Mouse (Mus musculus) G1E-ER4 (cell line): Measurements from ENCODE around the gene Ripk4. TPM values are rescaled to one million over a fixed set of nuclear protein-coding genes. Genes with fewer than 3 reads are reported as not detected.

ENCODE experiments used
- GATA1 ChIP-seq: IDR thresholded peaks from one replicate; pipeline ENCODE4 v1.8.0; 2012; ENCODE audit warnings: low read length, inconsistent platforms
- polyA plus RNA-seq: library from polyadenylated mRNA; stranded (reverse); fragments of >175 nt; gene quantifications from 2 replicates; pipeline ENCODE4 v1.2.3, GENCODE M21; 2012

Gene Ripk4
- polyA plus RNA-seq, 1 experiment, result not detected

GRCm38 (mm10) chr16:97756460-97756859 is 7.1 kb downstream of the Ripk4 start:
- TF ChIP-seq GATA1, result no peak

GRCm38 (mm10) chr16:97752316-97752941 is 11.2 kb downstream of the Ripk4 start:
- TF ChIP-seq GATA1, result no peak

GRCm38 (mm10) chr16:97751884-97752283 is 11.7 kb downstream of the Ripk4 start:
- no peak for TF ChIP-seq GATA1

GRCm38 (mm10) chr16:97748421-97748820 is 15.2 kb downstream of the Ripk4 start:
- no peak for TF ChIP-seq GATA1

GRCm38 (mm10) chr16:97738030-97738429 is 25.6 kb downstream of the Ripk4 start:
- no peak for TF ChIP-seq GATA1

GRCm38 (mm10) chr16:97736562-97736961 is 27.0 kb downstream of the Ripk4 start:
- no peak for TF ChIP-seq GATA1

GRCm38 (mm10) chr16:97734760-97735322 is 28.7 kb downstream of the Ripk4 start:
- TF ChIP-seq GATA1, result no peak

- no peak for TF ChIP-seq GATA1
Measured at GRCm38 (mm10) chr16:97733599-97733998, 30.0 kb downstream of the Ripk4 start.

GRCm38 (mm10) chr16:97730321-97730720 is 33.3 kb downstream of the Ripk4 start:
- no peak for TF ChIP-seq GATA1

GRCm38 (mm10) chr16:97726436-97726835 is 37.2 kb downstream of the Ripk4 start:
- TF ChIP-seq GATA1, result no peak

GRCm38 (mm10) chr16:97720093-97720492 is 43.5 kb downstream of the Ripk4 start:
- TF ChIP-seq GATA1, result no peak

- TF ChIP-seq GATA1, result no peak
Measured at GRCm38 (mm10) chr16:97719392-97719983, 44.1 kb downstream of the Ripk4 start.

GRCm38 (mm10) chr16:97716567-97716966 is 47.0 kb downstream of the Ripk4 start:
- TF ChIP-seq GATA1, result no peak

- TF ChIP-seq GATA1, result no peak
Measured at GRCm38 (mm10) chr16:97712129-97712528, 51.5 kb downstream of the Ripk4 start.

- no peak for TF ChIP-seq GATA1
Measured at GRCm38 (mm10) chr16:97701871-97702270, 61.7 kb downstream of the Ripk4 start.

- TF ChIP-seq GATA1, result no peak
Measured at GRCm38 (mm10) chr16:97697769-97698168, 65.8 kb downstream of the Ripk4 start.

- no peak for TF ChIP-seq GATA1
Measured at GRCm38 (mm10) chr16:97695709-97696108, 67.9 kb downstream of the Ripk4 start.

Other genes with a start within 250 kb of the Ripk4 start
- gene Fam3b, start 249.0 kb downstream of the Ripk4 start, polyA plus RNA-seq, result not detected in 2 replicates
- not detected in 2 replicates for gene Tmprss2, start 152.6 kb downstream of the Ripk4 start, polyA plus RNA-seq
- 2.8 and 5.6 TPM in 2 replicates for gene Prdm15, start 88.1 kb upstream of the Ripk4 start, polyA plus RNA-seq
- gene C2cd2, start 198.8 kb upstream of the Ripk4 start, polyA plus RNA-seq, result 27.2 and 30.1 TPM in 2 replicates
- 20.9 and 23.0 TPM in 2 replicates for gene Zbtb21, start 198.8 kb upstream of the Ripk4 start, polyA plus RNA-seq
- 1.1 and 1.3 TPM in 2 replicates for gene B230307C23Rik, start 233.5 kb upstream of the Ripk4 start, polyA plus RNA-seq